Mouse (Mus musculus): Measurements from ENCODE around the gene Gm38392. TPM values are rescaled to one million over a fixed set of nuclear protein-coding genes. Genes with fewer than 3 reads are reported as not detected.

Gm38392 gene
- polyA plus RNA-seq, 1 experiment from 2014 or later, result not detected

GRCm38 (mm10) chr3:88197741-88198504 lies 89.1 kb downstream of the Gm38392 start:
- no peaks in the 10 kb centered on the region for H3K79me2 ChIP-seq (ENCODE audit: inconsistent target)
- 57% methylated on average over 10 of the region's 10 CpGs for WGBS (ENCODE audit: missing documents)
- H3K36me3 ChIP-seq (ENCODE audit: inconsistent target), result no peaks in the 10 kb centered on the region
- no peak overlapping the region for H3K27ac ChIP-seq
- H3K4me3 ChIP-seq (ENCODE audit: inconsistent target), result no peak overlapping the region

Other genes starting within 250 kb of the Gm38392 start
- gene Gpatch4, start 244.1 kb downstream of the Gm38392 start, polyA plus RNA-seq (2018), result 6.3 to 30.7 TPM (median 19.6 TPM) in 3 replicates
- 66.0 to 99.6 TPM (median 82.3 TPM) in 3 replicates for gene Naxe, start 228.7 kb downstream of the Gm38392 start, polyA plus RNA-seq (2018)
- gene Ttc24, start 208.9 kb downstream of the Gm38392 start, polyA plus RNA-seq (2018), result not detected in 3 replicates
- gene Iqgap3, start 205.2 kb downstream of the Gm38392 start, polyA plus RNA-seq (2018), result 2.5 to 4.1 TPM (median 3.7 TPM) in 3 replicates
- 37.8 to 68.1 TPM (median 46.3 TPM) in 3 replicates for gene Mef2d, start 144.8 kb downstream of the Gm38392 start, polyA plus RNA-seq (2018)
- gene Rhbg, start 32.5 kb downstream of the Gm38392 start, polyA plus RNA-seq (2018), result not detected in 3 replicates
- 2.0 to 2.8 TPM (median 2.1 TPM) in 3 replicates for gene Tsacc, start 9.8 kb upstream of the Gm38392 start, polyA plus RNA-seq (2018)
- gene Cct3, start 9.9 kb upstream of the Gm38392 start, polyA plus RNA-seq (2018), result 72.7 to 217 TPM (median 87.3 TPM) in 3 replicates
- gene Glmp, start 37.8 kb upstream of the Gm38392 start, polyA plus RNA-seq (2018), result 347 to 461 TPM (median 393 TPM) in 3 replicates
- 0.13 to 0.59 TPM (median 0.42 TPM) in 3 replicates for gene Tmem79, start 48.9 kb upstream of the Gm38392 start, polyA plus RNA-seq (2018)
- gene Smg5, start 49.0 kb upstream of the Gm38392 start, polyA plus RNA-seq (2018), result 14.9 to 23.8 TPM (median 23.6 TPM) in 3 replicates
- gene Paqr6, start 77.4 kb upstream of the Gm38392 start, polyA plus RNA-seq (2018), result not detected in 3 replicates
- gene Bglap3, start 85.5 kb upstream of the Gm38392 start, polyA plus RNA-seq (2018), result not detected in 3 replicates
- gene Bglap2, start 91.5 kb upstream of the Gm38392 start, polyA plus RNA-seq (2018), result not detected in 3 replicates
- gene Bglap, start 97.3 kb upstream of the Gm38392 start, polyA plus RNA-seq (2018), result not detected in 3 replicates
- 20.9 to 38.7 TPM (median 26.5 TPM) in 3 replicates for gene Pmf1, start 123.1 kb upstream of the Gm38392 start, polyA plus RNA-seq (2018)
- gene Slc25a44, start 137.9 kb upstream of the Gm38392 start, polyA plus RNA-seq (2018), result 23.0 to 38.3 TPM (median 30.3 TPM) in 3 replicates
- gene Sema4a, start 174.0 kb upstream of the Gm38392 start, polyA plus RNA-seq (2018), result 7.3 to 33.5 TPM (median 7.7 TPM) in 3 replicates
- gene Lmna, start 222.7 kb upstream of the Gm38392 start, polyA plus RNA-seq (2018), result 96.7 to 217 TPM (median 105 TPM) in 3 replicates
- 0.08 to 0.10 TPM (median 0.10 TPM) in 3 replicates for gene Mex3a, start 245.2 kb upstream of the Gm38392 start, polyA plus RNA-seq (2018)

Data from macrophage (primary cell).